Mouse (Mus musculus) bone marrow, adult 2 months (tissue): ENCODE measurements around the gene Mlxipl.

ENCODE experiments used
- CTCF ChIP-seq: fragments of 200-500 bp; IDR thresholded peaks from 2 replicates; pipeline ENCODE4 v1.5.1; 2011; ENCODE audit warnings: low read length, control low read depth; ENCODE audit not compliant: control insufficient read depth, insufficient read depth
- POLR2A ChIP-seq: fragments of 200-500 bp; IDR thresholded peaks from 2 replicates; pipeline ENCODE4 v1.6.1; 2011; ENCODE audit warnings: low read depth, mild to moderate bottlenecking, control low read depth, low read length, borderline replicate concordance; ENCODE audit not compliant: control insufficient read depth

DNA sequence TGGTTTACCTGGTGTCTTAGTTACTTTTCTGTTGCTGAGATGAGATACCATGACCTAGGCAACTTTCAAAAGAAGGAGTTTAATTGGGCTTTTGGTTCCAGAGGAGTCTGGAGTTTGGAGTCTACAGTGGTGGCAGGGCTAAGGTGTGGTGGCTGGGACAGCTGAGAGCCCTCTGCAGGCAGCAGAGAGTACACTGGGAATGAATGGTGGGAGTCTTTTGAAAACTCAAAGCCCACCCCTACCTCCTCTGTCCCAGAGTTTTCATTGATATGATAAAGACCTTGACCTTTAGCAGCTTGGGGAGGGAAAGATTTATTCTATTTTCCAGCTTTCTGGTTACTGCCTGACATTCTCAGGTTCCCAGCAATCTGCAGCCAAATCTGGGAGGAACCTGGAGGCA, 85.4 kb downstream of the Mlxipl start:
- TF ChIP-seq POLR2A (no peak), CTCF (no peak)
